Mouse (Mus musculus) embryonic stem cell, embryonic (primary cell): ENCODE data around the gene Agbl4.

ENCODE experiments used
- CTCF ChIA-PET, 4 experiments: fragments of 300-600 bp in 2 of 4; fragments of 350-600 bp in 2 of 4; sonication (Branson Sonifier 250); formaldehyde crosslinking; loops; one replicate each; lab custom pipeline; 2022; ENCODE audit warnings: inconsistent platforms in 2 of 4; lab: Charles Lee
- POLR2A ChIA-PET, 4 experiments: fragments of 300-600 bp in 2 of 4; fragments of 350-600 bp in 2 of 4; sonication (Branson Sonifier 250); formaldehyde crosslinking; loops; one replicate each; lab custom pipeline; 2022; ENCODE audit warnings: antibody characterized with exemption in 4 of 4, inconsistent platforms in 1 of 4; lab: Charles Lee

Gene Agbl4

DNA sequence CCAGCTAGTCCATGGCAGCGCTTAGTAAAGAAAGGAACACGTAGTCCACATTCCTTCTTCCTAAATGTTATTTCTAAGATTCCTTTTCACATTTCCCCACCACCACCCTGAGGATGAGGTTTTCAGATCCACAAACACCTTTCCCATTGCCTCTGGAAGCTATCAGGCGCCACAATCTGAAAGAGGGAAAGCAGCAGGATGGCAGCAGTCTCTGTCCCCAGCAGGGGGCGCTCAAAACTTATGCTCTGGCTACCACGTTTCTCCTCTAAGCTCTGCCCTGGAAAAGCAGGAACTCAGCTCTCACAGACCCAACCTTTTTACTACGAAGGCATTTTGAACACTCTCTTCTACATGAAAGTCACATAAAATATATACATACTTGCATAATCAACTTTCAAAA is 1290.2 kb downstream of the Agbl4 start:
- ChIA-PET POLR2A (interaction anchor here in 1 of 4 experiments (0.5 to 2.7 kb wide), 4 partner anchors 22 to 245 kb away, joined by 4 to 8 read pairs (median 6); no protein-coding TSS in a partner anchor), CTCF (interaction anchor here (0.5 to 2.4 kb wide), 45 partner anchors 8 to 1658 kb away, joined by 3 to 15 read pairs (median 4); partner anchors contain the start of gene Spata6 (in 2 of the 4))

- POLR2A ChIA-PET: no interaction called here
- CTCF ChIA-PET: no interaction called here
Measured at GRCm38 (mm10) chr4:111691057-111691543, 1293.6 kb downstream of the Agbl4 start.

DNA sequence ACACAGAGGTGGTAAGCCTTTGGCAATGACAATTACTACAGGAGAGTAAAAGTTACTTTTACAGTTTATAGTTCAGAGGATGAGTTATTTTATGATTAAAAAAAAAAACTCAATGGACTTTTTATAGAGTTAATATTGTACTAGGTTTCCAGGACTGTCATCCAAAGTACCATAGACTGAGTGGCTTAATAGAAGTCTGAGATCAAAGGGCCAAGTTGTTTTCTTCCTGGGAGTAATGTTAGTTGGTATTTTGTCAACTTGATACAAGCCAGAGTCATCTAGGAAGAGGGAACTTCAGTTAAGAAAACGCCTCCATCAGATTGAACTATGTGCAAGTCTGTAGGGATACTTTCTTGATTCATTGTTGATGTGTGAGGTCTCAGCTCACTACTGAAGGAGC is 1303.9 kb downstream of the Agbl4 start:
- ChIA-PET POLR2A (no interaction called here), CTCF (no interaction called here)

DNA sequence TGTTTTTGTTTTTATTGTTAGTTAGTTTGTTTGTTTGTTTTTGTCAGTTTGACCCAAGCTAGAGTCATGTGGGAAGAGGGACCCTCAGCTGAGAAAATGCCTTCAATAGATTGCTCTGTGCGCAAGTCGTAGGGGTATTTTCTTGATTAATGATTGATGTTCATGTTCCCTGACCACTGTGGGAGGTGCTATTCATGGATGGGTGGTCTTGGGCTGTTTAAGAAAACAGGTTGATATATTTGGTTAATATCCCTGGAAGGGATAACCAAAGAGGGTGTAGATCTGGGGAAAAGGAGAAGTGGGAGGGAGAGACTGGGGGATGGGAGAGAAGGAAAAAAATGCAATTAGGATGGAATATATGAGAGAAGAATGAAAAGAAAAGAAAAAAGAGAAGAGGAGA is 1306.7 kb downstream of the Agbl4 start:
- CTCF ChIA-PET: interaction anchor here in 2 of 4 experiments (1.1 to 2.4 kb wide), 2 partner anchors 16 to 17 kb away, joined by 3 to 6 read pairs; no protein-coding TSS in a partner anchor
- POLR2A ChIA-PET: interaction anchor here in 1 of 4 experiments (0.6 kb wide), 1 partner anchor 475 kb away, joined by 3 read pairs; no protein-coding TSS in a partner anchor

DNA sequence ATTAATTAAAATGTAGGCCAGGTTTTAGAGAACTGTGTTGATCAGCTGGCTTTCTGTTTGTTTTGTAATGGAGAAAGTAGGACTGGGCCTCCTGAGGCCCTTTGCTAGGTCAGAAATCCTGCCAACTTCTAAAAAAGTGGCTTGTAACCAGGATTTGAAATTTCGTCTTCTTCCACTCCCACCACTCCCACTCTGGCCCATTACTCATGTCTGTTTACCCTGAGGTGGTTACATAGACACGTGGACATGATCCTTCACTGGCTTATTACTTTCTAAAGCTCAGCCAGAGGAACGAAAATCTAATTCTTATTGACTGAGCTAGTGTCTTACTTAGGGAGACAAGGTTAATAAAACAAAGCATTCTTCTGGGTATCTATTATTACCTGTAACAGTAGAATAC is 1307.5 kb downstream of the Agbl4 start:
- POLR2A ChIA-PET: no interaction called here
- CTCF ChIA-PET: interaction anchor here in 1 of 4 experiments (0.6 kb wide), 1 partner anchor 210 kb away, joined by 3 read pairs; no protein-coding TSS in a partner anchor
